In genomic region chr3:107442191-107442590, GRCm38 (mm10) we compare ENCODE assay signal across 16 mouse cellular contexts. TPM values are rescaled to one million over a fixed set of nuclear protein-coding genes. Genes with fewer than 3 reads are reported as not detected.
A peak's percentile ranks its signal among the peaks of the same experiment; 100 is the strongest.
DNase-seq lines count a peak whose midpoint lies in the region; ATAC-seq lines count a peak whose summit lies in the region.
"Had no signal": no experiment of that assay in that cellular context is flagged by ENCODE, and none has a peak within 500 bp of the region (broad histone marks: within the 10 kb centered on the region; RNA-seq: fewer than 3 reads in every experiment).

No protein-coding gene starts in this region.

- H3K9me3 ChIP-seq in midbrain, embryonic 16.5 days (replicated peaks; ENCODE audit: control insufficient read depth, low read length, poor library complexity, severe bottlenecking): no peaks in the 10 kb centered on the region
- no peaks in the 10 kb centered on the region for H3K9me3 ChIP-seq in midbrain, embryonic 14.5 days (ENCODE audit: control insufficient read depth, low read length)
- H3K9me3 ChIP-seq: hindbrain, embryonic 15.5 days; limb, embryonic 12.5 days had no signal

- peak; percentile 21 for DNase-seq in adrenal gland, postnatal 14 days
- no peak for DNase-seq in adrenal gland, postnatal 10 days
- no peak for DNase-seq in midbrain, embryonic 14.5 days
- DNase-seq in left cerebral cortex, postnatal 14 days (ENCODE audit: low spot score in 2 of 2): peak; percentile 70 to 76
- no peak for DNase-seq in spleen, adult 18-20 months
- no peak for DNase-seq in cerebellum, postnatal 14 days
- DNase-seq: gastrocnemius, postnatal 10 days; kidney, adult 2 months had no signal

- H3K36me3 ChIP-seq in midbrain, embryonic 16.5 days (ENCODE audit: control insufficient read depth, insufficient read depth, low read length): peaks cover 5% of the 10 kb centered on the region
- H3K36me3 ChIP-seq in midbrain, embryonic 14.5 days (ENCODE audit: control insufficient read depth, insufficient read depth, low read length): no peaks in the 10 kb centered on the region
- H3K36me3 ChIP-seq: heart, embryonic 12.5 days; hindbrain, embryonic 15.5 days; limb, embryonic 12.5 days had no signal

- no peak overlapping the region for H3K9ac ChIP-seq in midbrain, embryonic 16.5 days (ENCODE audit: low read depth, low read length)
- H3K9ac ChIP-seq in midbrain, embryonic 14.5 days (replicated peaks; ENCODE audit: low read length): no peak overlapping the region
- H3K9ac ChIP-seq: heart, embryonic 12.5 days; hindbrain, embryonic 15.5 days; limb, embryonic 12.5 days had no signal

- H3K4me2 ChIP-seq in midbrain, embryonic 16.5 days (ENCODE audit: low read length): no peak overlapping the region
- H3K4me2 ChIP-seq in midbrain, embryonic 14.5 days (ENCODE audit: low read length): no peak overlapping the region
- H3K4me2 ChIP-seq: heart, embryonic 12.5 days; hindbrain, embryonic 15.5 days; limb, embryonic 12.5 days had no signal

- no peaks in the 10 kb centered on the region for H3K27me3 ChIP-seq in midbrain, embryonic 16.5 days (ENCODE audit: control insufficient read depth, insufficient read depth, low read depth, low read length)
- H3K27me3 ChIP-seq in midbrain, embryonic 14.5 days (ENCODE audit: control insufficient read depth, insufficient read depth, low read length): no peaks in the 10 kb centered on the region
- H3K27me3 ChIP-seq: hindbrain, embryonic 15.5 days had no signal

- intact Hi-C loops in left cerebral cortex, postnatal 14 days (cut with DNase I): no loop called here

- no peak overlapping the region for H3K27ac ChIP-seq in midbrain, embryonic 16.5 days (ENCODE audit: low read length)
- no peak overlapping the region for H3K27ac ChIP-seq in midbrain, embryonic 14.5 days (replicated peaks; ENCODE audit: low read depth, low read length)
- H3K27ac ChIP-seq: hindbrain, embryonic 15.5 days; limb, embryonic 12.5 days had no signal

- 0 out of 2 replicates have a peak, but pooled peaks have one; percentile 30 for ATAC-seq in midbrain, embryonic 16.5 days
- no peak for ATAC-seq in midbrain, embryonic 14.5 days (ENCODE audit: low FRiP score, low TSS enrichment)
- no peak for ATAC-seq in megakaryocyte progenitor cell, adult 5-6 weeks (replicated peaks; ENCODE audit: poor library complexity)

- 84% methylated on average over 11 of the region's 11 CpGs for WGBS in midbrain, embryonic 16.5 days
- 88% methylated on average over 11 of the region's 11 CpGs for WGBS in midbrain, embryonic 14.5 days

- no peaks in the 10 kb centered on the region for H3K4me1 ChIP-seq in midbrain, embryonic 16.5 days (ENCODE audit: control insufficient read depth, insufficient read depth, low read length)
- H3K4me1 ChIP-seq in midbrain, embryonic 14.5 days (ENCODE audit: control insufficient read depth, insufficient read depth, low read length): no peaks in the 10 kb centered on the region
- H3K4me1 ChIP-seq: heart, embryonic 12.5 days; hindbrain, embryonic 15.5 days had no signal

- H3K4me3 ChIP-seq in midbrain, embryonic 16.5 days (ENCODE audit: low read depth, low read length): no peak overlapping the region
- H3K4me3 ChIP-seq in midbrain, embryonic 14.5 days (replicated peaks; ENCODE audit: low read depth, low read length): no peak overlapping the region
- H3K4me3 ChIP-seq: heart, embryonic 12.5 days; hindbrain, embryonic 15.5 days; limb, embryonic 12.5 days; myocyte had no signal

RNA-seq across cellular contexts. Expression of gene Kcnc4, which starts 17.2 kb away (rescaled TPM):
- 7.4 and 8.1 TPM in 2 replicates for total RNA-seq in adrenal gland, postnatal 14 days (2021)
- total RNA-seq in adrenal gland, postnatal 10 days (2021): 10 to 100 TPM in 1 of 2 experiments, 1 to 10 TPM in 1; 7.7 to 10.5 TPM
- polyA plus RNA-seq in midbrain, embryonic 16.5 days (2015; fragmentation: Nextera tagmentation; extraction: Ambion mirVana): 5.8 and 8.8 TPM in 2 replicates
- 6.2 and 8.3 TPM in 2 replicates for polyA plus RNA-seq in midbrain, embryonic 14.5 days (2014; fragmentation: Nextera tagmentation; extraction: Ambion mirVana)
- 10 to 100 TPM; 61.7 to 74.6 TPM for total RNA-seq in left cerebral cortex, postnatal 14 days (2021)
- not detected in 2 replicates for total RNA-seq in megakaryocyte progenitor cell, adult 5-6 weeks (2015)
- not detected in 2 replicates for total RNA-seq in megakaryocyte progenitor cell, adult 5-6 weeks (2017)
- total RNA-seq: common myeloid progenitor, adult 5-6 weeks; megakaryocyte, adult 5-6 weeks had no signal
- polyA plus RNA-seq: limb, embryonic 12.5 days; myocyte had no signal

Comparison
In these comparisons a context has a peak if more than half of its experiments do, and no peak if none do; other contexts are left out.
1. DNase-seq: peak in adrenal gland, postnatal 14 days (single experiment) and left cerebral cortex, postnatal 14 days (2 of 2); none in adrenal gland, postnatal 10 days (single experiment), midbrain, embryonic 14.5 days (single experiment), spleen, adult 18-20 months (0 of 2) and cerebellum, postnatal 14 days (0 of 2).